Mouse (Mus musculus) ES-Bruce4 (cell line): ENCODE measurements at regions not wholly inside any gene's neighbourhood (a gene's known extent, or its start where the extent isn't known, plus 50 kb on each side); places are given as distances from the start of the nearest gene placed in this dataset.

Experiments used
- H3K27ac ChIP-seq: 2 replicates; pipeline ENCODE4 v1.5.1; 2012; ENCODE audit warnings: low read length, inconsistent platforms; ENCODE audit not compliant: insufficient read depth
- H3K27me3 ChIP-seq: 2 replicates; pipeline ENCODE4 v1.6.1; 2012; ENCODE audit warnings: mild to moderate bottlenecking, low read length, inconsistent platforms; ENCODE audit not compliant: control insufficient read depth, poor library complexity, insufficient read depth, severe bottlenecking
- H3K36me3 ChIP-seq: 2 replicates; pipeline ENCODE4 v1.6.1; 2012; ENCODE audit warnings: inconsistent platforms, mild to moderate bottlenecking, low read length, moderate library complexity; ENCODE audit not compliant: control insufficient read depth, poor library complexity, insufficient read depth, severe bottlenecking
- H3K4me1 ChIP-seq: one replicate; pipeline ENCODE4 v1.8.1; 2011; ENCODE audit warnings: low read length; ENCODE audit not compliant: control insufficient read depth, insufficient read depth
- H3K4me3 ChIP-seq: 2 replicates; pipeline ENCODE4 v1.5.1; 2011; ENCODE audit warnings: low read depth, mild to moderate bottlenecking, low read length
- H3K9ac ChIP-seq: 2 replicates; pipeline ENCODE4 v1.6.1; 2012; ENCODE audit warnings: low read depth, mild to moderate bottlenecking, inconsistent platforms; ENCODE audit not compliant: poor library complexity, severe bottlenecking
- H3K9me3 ChIP-seq: replicated peaks from 2 replicates; pipeline ENCODE4 v1.6.1; 2012; ENCODE audit warnings: mild to moderate bottlenecking, low read length, inconsistent platforms; ENCODE audit not compliant: control insufficient read depth, poor library complexity, insufficient read depth, severe bottlenecking
- CTCF ChIP-seq: IDR thresholded peaks from one replicate; pipeline ENCODE4 v1.8.1; 2011; ENCODE audit warnings: low read depth, low read length
- EP300 ChIP-seq: IDR thresholded peaks from 2 replicates; pipeline ENCODE4 v1.6.1; 2011; ENCODE audit warnings: low read depth, low read length; ENCODE audit not compliant: insufficient read depth
- POLR2A ChIP-seq: IDR thresholded peaks from one replicate; pipeline ENCODE4 v1.8.1; 2011; ENCODE audit warnings: low read length; ENCODE audit not compliant: insufficient read depth

GRCm38 (mm10) chr2:138708763-138709162 is 452.4 kb downstream of the Btbd3 start:
- no peak overlapping the region for H3K27ac ChIP-seq
- H3K4me3 ChIP-seq = no peak overlapping the region
- no peak for TF ChIP-seq CTCF
- no peak for TF ChIP-seq POLR2A
- TF ChIP-seq EP300 = no peak
- no peaks in the 10 kb centered on the region for H3K9me3 ChIP-seq
- H3K4me1 ChIP-seq = no peaks in the 10 kb centered on the region
- no peak overlapping the region for H3K9ac ChIP-seq
- H3K27me3 ChIP-seq = no peaks in the 10 kb centered on the region
- H3K36me3 ChIP-seq = no peaks in the 10 kb centered on the region

GRCm38 (mm10) chr2:138733846-138734245 is 477.5 kb downstream of the Btbd3 start:
- no peaks in the 10 kb centered on the region for H3K36me3 ChIP-seq
- no peak overlapping the region for H3K27ac ChIP-seq
- H3K4me1 ChIP-seq = no peaks in the 10 kb centered on the region
- no peak for TF ChIP-seq POLR2A
- TF ChIP-seq EP300 = no peak
- no peak for TF ChIP-seq CTCF
- H3K4me3 ChIP-seq = no peak overlapping the region
- no peaks in the 10 kb centered on the region for H3K27me3 ChIP-seq
- H3K9ac ChIP-seq = no peak overlapping the region
- H3K9me3 ChIP-seq = no peaks in the 10 kb centered on the region

- Histone ChIP-seq H3K4me1 (no peaks in the 10 kb centered on the region), H3K9ac (no peak overlapping the region), H3K27me3 (no peaks in the 10 kb centered on the region), H3K27ac (no peak overlapping the region), H3K4me3 (no peak overlapping the region), H3K9me3 (no peaks in the 10 kb centered on the region), H3K36me3 (no peaks in the 10 kb centered on the region)
- TF ChIP-seq CTCF = no peak
- no peak for TF ChIP-seq POLR2A
- TF ChIP-seq EP300 = no peak
Observed at GRCm38 (mm10) chr2:138744806-138745205, 488.4 kb downstream of the Btbd3 start.

GRCm38 (mm10) chr2:138760439-138760963 is 504.1 kb downstream of the Btbd3 start:
- Histone ChIP-seq H3K27ac (no peak overlapping the region), H3K27me3 (no peaks in the 10 kb centered on the region), H3K4me1 (no peaks in the 10 kb centered on the region), H3K9ac (no peak overlapping the region), H3K4me3 (no peak overlapping the region), H3K9me3 (no peaks in the 10 kb centered on the region), H3K36me3 (no peaks in the 10 kb centered on the region)
- no peak for TF ChIP-seq EP300
- no peak for TF ChIP-seq POLR2A
- TF ChIP-seq CTCF = no peak

GRCm38 (mm10) chr2:138761400-138761799 is 505.0 kb downstream of the Btbd3 start:
- H3K36me3 ChIP-seq = no peaks in the 10 kb centered on the region
- H3K27ac ChIP-seq = no peak overlapping the region
- no peaks in the 10 kb centered on the region for H3K4me1 ChIP-seq
- H3K27me3 ChIP-seq = no peaks in the 10 kb centered on the region
- H3K4me3 ChIP-seq = no peak overlapping the region
- H3K9ac ChIP-seq = no peak overlapping the region
- no peaks in the 10 kb centered on the region for H3K9me3 ChIP-seq
- TF ChIP-seq EP300 = no peak
- TF ChIP-seq CTCF = no peak
- TF ChIP-seq POLR2A = no peak

GRCm38 (mm10) chr2:138766275-138766842 is 510.0 kb downstream of the Btbd3 start:
- Histone ChIP-seq H3K9ac (no peak overlapping the region), H3K27me3 (no peaks in the 10 kb centered on the region), H3K4me3 (no peak overlapping the region), H3K9me3 (no peaks in the 10 kb centered on the region), H3K27ac (no peak overlapping the region), H3K36me3 (no peaks in the 10 kb centered on the region), H3K4me1 (no peaks in the 10 kb centered on the region)
- TF ChIP-seq CTCF (no peak), EP300 (no peak), POLR2A (no peak)
